Mouse (Mus musculus) testis, adult 2 months (tissue): ENCODE results near the gene Zscan2.

Experiments used
- CTCF ChIP-seq: fragments of 200-500 bp; IDR thresholded peaks from 2 replicates; pipeline ENCODE4 v1.5.1; 2012; ENCODE audit warnings: low read depth, mild to moderate bottlenecking, inconsistent platforms, low read length, moderate library complexity; ENCODE audit not compliant: control insufficient read depth, insufficient read depth, insufficient replicate concordance
- POLR2A ChIP-seq: fragments of 200-500 bp; IDR thresholded peaks from 2 replicates; pipeline ENCODE4 v1.6.1; 2012; ENCODE audit warnings: low read depth, mild to moderate bottlenecking, inconsistent platforms, low read length, moderate library complexity; ENCODE audit not compliant: control insufficient read depth

DNA sequence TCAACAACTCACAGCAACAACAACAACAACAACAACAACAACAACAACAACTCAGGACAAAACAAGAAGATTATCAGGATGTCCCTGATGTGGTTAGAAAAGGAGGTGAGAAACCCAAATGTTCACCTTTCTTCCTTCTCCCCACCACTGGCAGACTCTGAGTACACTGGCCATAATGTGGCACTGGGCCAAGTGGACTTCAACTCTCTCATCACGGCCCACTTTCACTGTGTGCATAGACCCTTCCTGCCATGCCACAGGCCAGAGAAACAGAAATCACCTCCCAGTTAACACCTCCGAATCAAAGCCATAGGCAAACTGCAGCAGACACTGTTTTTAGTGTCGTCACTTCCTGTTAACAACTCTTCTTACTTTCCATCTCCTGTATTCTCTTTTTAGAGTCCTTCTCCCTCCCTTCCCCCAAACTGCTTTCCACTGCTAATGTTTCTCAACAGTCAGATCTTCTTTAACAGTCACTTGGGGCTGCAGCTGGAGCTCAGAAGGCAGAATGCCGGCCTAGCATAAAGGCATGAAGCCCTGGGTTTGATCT, 57.3 kb downstream of the Zscan2 start:
- TF ChIP-seq POLR2A, result no peak
- TF ChIP-seq CTCF, result no peak
